Mouse (Mus musculus) hindbrain, embryonic 10.5 days (tissue): ENCODE data around the gene Slc6a21. TPM values are rescaled to one million over a fixed set of nuclear protein-coding genes. Genes with fewer than 3 reads are reported as not detected.

Source experiments
- DNase-seq: peaks from one replicate; pipeline ENCODE4 v3.0.0-alpha.2; 2017; ENCODE audit warnings: low spot score
- H3K27ac ChIP-seq: fragments of 300-500 bp; sonication (generic); 2 replicates; pipeline ENCODE4 v1.5.1; 2016; ENCODE audit warnings: mild to moderate bottlenecking, moderate library complexity
- H3K27me3 ChIP-seq: fragments of 300-500 bp; sonication (generic); 2 replicates; pipeline ENCODE4 v1.6.1; 2016; ENCODE audit warnings: mild to moderate bottlenecking; ENCODE audit not compliant: poor library complexity, insufficient read depth, severe bottlenecking
- H3K36me3 ChIP-seq: fragments of 300-500 bp; sonication (generic); 2 replicates; pipeline ENCODE4 v1.6.1; 2016; ENCODE audit warnings: mild to moderate bottlenecking, moderate library complexity
- H3K4me1 ChIP-seq: fragments of 300-500 bp; sonication (generic); replicated peaks from 2 replicates; pipeline ENCODE4 v1.6.1; 2016; ENCODE audit warnings: mild to moderate bottlenecking
- H3K4me3 ChIP-seq: fragments of 300-500 bp; sonication (generic); 2 replicates; pipeline ENCODE4 v1.5.1; 2016; ENCODE audit warnings: mild to moderate bottlenecking, moderate library complexity
- H3K9me3 ChIP-seq: fragments of 300-500 bp; sonication (generic); 2 replicates; pipeline ENCODE4 v1.6.1; 2016; ENCODE audit warnings: mild to moderate bottlenecking, moderate library complexity
- WGBS: fragments of 180-500 bp; shearing (Covaris S2); methylation state at CpG from one replicate; pipeline ENCODE4 v1.1.7; 2016; 5-methylcytosine and 5-hydroxymethylcytosine counted together
- polyA plus RNA-seq: library from polyadenylated mRNA; unstranded; fragments of >200 nt; fragmentation: Nextera tagmentation; extraction: Ambion mirVana; gene quantifications from 2 replicates; pipeline ENCODE4 v1.2.1, GENCODE M21; 2016

Gene Slc6a21
- polyA plus RNA-seq, 1 experiment from 2014 or later, result not detected

DNA sequence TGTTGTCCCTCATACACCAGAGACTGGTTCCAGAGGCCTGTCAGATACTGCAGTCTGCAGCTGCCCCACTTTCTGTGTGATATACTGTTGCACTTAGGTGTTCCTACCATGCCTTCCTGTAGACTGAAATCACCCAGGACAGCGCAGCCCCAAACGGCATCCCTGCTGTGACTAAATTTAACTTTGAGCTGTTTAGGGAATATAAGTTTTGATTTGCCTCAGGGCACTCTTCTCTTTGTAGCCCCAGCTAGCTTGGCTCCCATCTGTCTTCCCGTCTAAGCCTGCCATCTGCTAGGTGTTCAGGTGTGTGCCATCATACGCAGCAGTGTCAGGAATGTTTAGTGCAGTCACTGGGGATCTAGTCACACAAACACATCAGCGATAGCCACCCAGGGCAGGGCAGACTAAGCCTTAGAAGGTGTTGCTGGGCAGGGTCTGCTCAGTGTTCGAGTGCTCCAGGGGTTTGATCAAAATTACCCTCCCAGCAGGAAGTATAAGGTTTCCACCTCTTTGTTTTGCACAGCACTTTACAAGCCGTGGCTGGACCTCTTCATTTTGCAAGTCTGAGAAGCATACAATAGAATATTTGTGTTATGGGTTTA lies 14.2 kb upstream of the Slc6a21 start:
- no peaks in the 10 kb centered on the region for H3K9me3 ChIP-seq
- no peak for DNase-seq
- peaks cover 6% of the 10 kb centered on the region for H3K4me1 ChIP-seq
- peaks cover 9% of the 10 kb centered on the region; the same call in 1 of the 2 replicates for H3K27me3 ChIP-seq
- H3K27ac ChIP-seq, result no peak overlapping the region
- H3K36me3 ChIP-seq, result no peaks in the 10 kb centered on the region
- H3K4me3 ChIP-seq, result no peak overlapping the region
- WGBS, result 75% methylated on average over 7 of the region's 7 CpGs

DNA sequence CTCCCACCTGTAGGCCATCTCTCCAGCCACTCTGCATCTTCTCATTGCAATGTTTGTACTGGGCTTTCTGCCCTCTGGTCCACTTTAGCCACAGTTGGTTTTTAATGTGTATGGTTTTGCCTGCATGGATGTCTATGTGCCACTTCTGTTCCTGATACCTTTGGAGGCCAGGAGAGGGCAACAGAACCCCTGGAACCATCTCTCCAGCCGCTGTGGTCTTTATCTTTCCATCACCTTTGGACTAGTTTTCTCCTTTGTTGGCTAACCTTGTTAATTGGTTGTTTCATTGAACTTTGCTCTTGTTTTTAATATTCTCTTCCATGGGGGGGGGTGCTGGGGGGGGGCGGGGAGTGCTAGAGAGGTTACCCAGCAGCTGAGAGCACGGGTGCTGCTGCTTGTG lies 13.0 kb upstream of the Slc6a21 start:
- H3K4me3 ChIP-seq, result no peak overlapping the region
- H3K9me3 ChIP-seq, result no peaks in the 10 kb centered on the region
- peaks cover 10% of the 10 kb centered on the region for H3K4me1 ChIP-seq
- WGBS, result 72% methylated on average over 3 of the region's 3 CpGs
- DNase-seq, result no peak
- H3K27ac ChIP-seq, result no peak overlapping the region
- H3K36me3 ChIP-seq, result no peaks in the 10 kb centered on the region
- peaks cover 17% of the 10 kb centered on the region for H3K27me3 ChIP-seq

DNA sequence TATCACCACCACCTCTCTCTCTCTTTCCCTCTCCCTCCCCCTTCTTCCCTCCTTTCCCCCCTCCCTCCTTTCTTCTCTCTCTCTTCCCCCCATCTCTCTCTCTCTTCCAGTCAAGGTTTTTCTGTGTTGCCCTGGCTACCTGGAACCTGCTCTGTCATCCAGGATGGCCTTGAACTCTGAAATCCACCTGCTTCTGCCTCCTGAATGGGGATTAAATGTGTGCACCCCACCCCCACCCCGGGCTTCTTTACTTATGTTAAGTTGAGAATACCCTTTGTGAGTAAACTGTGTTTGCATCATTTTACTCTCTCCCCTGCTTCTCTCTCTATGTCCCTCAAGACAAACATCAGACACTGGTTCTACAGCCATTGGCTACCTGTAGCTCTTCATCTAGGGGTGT lies 11.8 kb upstream of the Slc6a21 start:
- no peak overlapping the region for H3K4me3 ChIP-seq
- no peak overlapping the region for H3K27ac ChIP-seq
- peaks cover 17% of the 10 kb centered on the region for H3K27me3 ChIP-seq
- DNase-seq, result no peak
- H3K9me3 ChIP-seq, result no peaks in the 10 kb centered on the region
- WGBS, result 81% methylated on average over 1 of the region's 1 CpGs
- peaks cover 10% of the 10 kb centered on the region for H3K4me1 ChIP-seq
- no peaks in the 10 kb centered on the region for H3K36me3 ChIP-seq

DNA sequence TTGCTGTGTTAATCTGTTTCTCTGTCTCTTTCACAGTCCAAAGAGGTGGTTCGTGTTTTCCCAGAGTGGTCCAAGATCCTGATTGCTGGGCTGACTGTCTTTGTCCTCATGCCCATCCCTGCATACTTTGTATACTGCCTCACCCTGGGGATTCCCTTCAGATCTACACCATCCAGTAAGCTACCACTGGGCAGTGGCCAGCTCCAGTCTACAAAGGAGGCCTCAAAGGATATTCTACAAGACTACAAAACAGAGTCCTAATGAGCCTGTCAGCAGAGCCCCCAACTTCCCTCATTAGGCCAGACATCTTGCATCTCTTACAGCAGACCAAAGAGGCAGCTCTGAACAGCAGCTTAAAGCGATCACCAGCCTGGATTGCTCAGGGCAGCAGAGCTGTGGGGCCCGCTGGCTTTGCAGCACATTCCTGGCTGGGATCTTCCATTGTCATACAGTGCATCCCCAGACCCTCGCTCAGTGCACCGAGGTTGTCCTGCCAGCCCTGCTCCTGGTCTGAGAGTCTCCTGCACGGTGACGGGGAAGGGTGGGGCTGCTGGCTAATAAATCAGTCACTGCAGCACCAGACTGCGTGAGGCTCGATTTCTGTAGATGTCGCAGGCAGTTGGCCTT lies 4.4 kb upstream of the Slc6a21 start:
- Histone ChIP-seq H3K4me1 (peaks cover 13% of the 10 kb centered on the region), H3K4me3 (no peak overlapping the region), H3K27ac (no peak overlapping the region), H3K9me3 (no peaks in the 10 kb centered on the region), H3K36me3 (no peaks in the 10 kb centered on the region), H3K27me3 (peaks cover 31% of the 10 kb centered on the region)
- DNase-seq, result no peak
- WGBS, result 73% methylated on average over 10 of the region's 10 CpGs

DNA sequence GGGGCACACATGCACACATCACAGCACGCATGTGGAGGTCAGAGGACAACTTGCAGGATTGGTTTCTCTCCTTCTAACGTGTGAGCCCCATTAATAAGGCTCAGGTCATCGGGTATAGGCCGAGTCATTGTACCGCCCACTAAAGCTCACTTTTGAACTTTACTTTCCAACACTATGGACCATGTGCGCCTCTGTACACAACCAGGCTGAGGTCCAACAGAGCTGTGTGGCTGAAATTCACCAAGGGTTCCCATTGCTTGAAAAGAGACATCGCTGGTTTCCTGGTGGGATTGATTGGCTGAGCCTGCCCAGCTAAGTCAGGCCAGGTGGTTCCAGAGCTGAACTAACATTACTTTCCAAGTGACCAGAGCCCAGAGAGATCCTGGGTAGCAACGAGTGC lies 3.6 kb upstream of the Slc6a21 start:
- Histone ChIP-seq H3K9me3 (no peaks in the 10 kb centered on the region), H3K4me1 (peaks cover 6% of the 10 kb centered on the region), H3K27ac (no peak overlapping the region), H3K36me3 (no peaks in the 10 kb centered on the region), H3K4me3 (no peak overlapping the region), H3K27me3 (peaks cover 23% of the 10 kb centered on the region)
- WGBS, result 90% methylated on average over 8 of the region's 8 CpGs
- DNase-seq, result no peak

DNA sequence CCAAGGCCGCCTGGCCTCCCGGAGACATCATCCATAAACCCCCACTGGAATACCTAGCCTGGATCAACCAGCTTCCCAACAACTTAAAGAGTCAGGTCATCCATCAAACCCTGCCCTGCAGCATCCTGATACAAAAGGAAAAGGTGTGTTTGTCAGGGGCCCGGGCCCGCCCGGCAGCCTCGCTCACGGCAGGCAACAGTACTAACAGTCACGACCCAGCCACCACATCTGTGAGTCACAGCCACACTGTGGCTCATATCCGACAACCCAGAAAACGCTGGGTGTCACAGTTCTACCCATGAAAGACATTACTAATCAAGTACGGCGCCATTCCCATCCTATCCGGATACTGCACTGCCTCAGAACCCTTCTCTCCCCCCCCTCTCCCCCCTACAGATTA lies 9.2 kb downstream of the Slc6a21 start:
- Histone ChIP-seq H3K9me3 (no peaks in the 10 kb centered on the region), H3K4me3 (no peak overlapping the region), H3K27ac (no peak overlapping the region), H3K4me1 (no peaks in the 10 kb centered on the region), H3K36me3 (no peaks in the 10 kb centered on the region), H3K27me3 (no peaks in the 10 kb centered on the region)
- no peak for DNase-seq
- 85% methylated on average over 13 of the region's 13 CpGs for WGBS

DNA sequence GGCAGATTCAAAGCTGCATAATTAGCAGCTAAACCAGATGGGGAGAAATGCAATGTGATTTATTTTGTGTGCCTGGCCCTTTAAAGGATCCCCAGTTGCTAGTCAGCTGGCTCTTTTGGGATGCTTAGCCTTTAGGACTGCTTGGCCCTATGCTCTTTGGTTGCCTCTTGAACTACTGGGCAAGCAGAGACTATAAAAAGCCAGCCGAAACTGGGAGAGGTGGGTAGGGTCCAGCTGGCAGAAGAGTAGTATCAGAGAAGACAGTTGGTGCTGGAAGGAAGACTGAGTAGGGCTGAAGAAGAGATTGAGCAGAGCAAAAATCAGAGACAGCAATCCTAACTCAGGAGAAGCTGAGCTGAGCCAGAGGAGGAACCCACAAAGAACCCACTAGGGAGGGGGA lies 19.3 kb downstream of the Slc6a21 start:
- 80% methylated on average over 1 of the region's 1 CpGs for WGBS
- Histone ChIP-seq H3K36me3 (no peaks in the 10 kb centered on the region), H3K27me3 (no peaks in the 10 kb centered on the region), H3K4me1 (peaks cover 6% of the 10 kb centered on the region; the same call in 1 of the 2 replicates), H3K4me3 (no peak overlapping the region), H3K9me3 (no peaks in the 10 kb centered on the region), H3K27ac (no peak overlapping the region)
- no peak for DNase-seq

DNA sequence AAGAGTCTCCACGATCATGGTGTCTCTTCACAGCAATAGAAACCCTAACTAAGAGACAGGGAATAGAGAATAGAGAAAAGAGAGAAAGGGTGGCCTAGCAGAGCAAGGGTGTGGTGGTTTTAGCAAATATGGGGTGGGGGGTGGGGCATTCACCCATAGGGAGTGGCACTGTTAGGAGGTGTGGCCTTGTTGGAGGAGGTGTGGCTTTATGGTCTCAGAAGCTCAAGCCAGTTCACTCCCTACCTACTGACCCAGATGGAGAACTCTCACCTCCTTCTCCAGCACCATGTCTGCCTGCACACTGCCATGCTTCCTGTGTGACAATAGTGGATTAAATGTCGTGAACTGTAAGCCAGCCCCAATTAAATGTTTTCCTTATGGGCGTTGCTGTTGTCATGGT lies 20.2 kb downstream of the Slc6a21 start:
- Histone ChIP-seq H3K36me3 (no peaks in the 10 kb centered on the region), H3K27me3 (no peaks in the 10 kb centered on the region), H3K4me1 (peaks cover 6% of the 10 kb centered on the region; the same call in 1 of the 2 replicates), H3K4me3 (no peak overlapping the region), H3K27ac (no peak overlapping the region), H3K9me3 (no peaks in the 10 kb centered on the region)
- WGBS, result 70% methylated on average over 3 of the region's 3 CpGs
- no peak for DNase-seq

DNA sequence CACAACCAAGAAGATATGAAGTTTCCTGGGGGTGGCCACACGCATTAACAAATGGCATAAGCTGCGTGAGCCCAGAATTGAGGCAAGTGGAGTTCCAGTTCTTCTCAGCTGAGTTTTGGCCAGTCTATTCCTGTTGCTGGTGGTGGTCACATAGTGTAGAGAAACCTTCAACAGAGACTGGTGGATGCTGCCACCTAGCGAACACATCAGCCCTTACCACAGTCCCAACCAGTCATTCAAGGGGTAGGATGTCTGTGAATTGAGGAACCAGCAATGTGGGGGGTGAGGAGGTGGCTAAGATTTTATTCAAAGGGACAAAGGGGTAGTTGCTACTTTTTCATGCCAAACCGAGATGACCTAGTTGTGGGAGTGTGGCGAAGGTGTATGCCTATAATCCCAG lies 22.4 kb downstream of the Slc6a21 start:
- Histone ChIP-seq H3K27ac (no peak overlapping the region), H3K36me3 (no peaks in the 10 kb centered on the region), H3K27me3 (no peaks in the 10 kb centered on the region), H3K4me1 (peaks cover 11% of the 10 kb centered on the region), H3K9me3 (no peaks in the 10 kb centered on the region), H3K4me3 (no peak overlapping the region)
- peak; percentile 63 for DNase-seq
- 18% methylated on average over 5 of the region's 5 CpGs for WGBS

DNA sequence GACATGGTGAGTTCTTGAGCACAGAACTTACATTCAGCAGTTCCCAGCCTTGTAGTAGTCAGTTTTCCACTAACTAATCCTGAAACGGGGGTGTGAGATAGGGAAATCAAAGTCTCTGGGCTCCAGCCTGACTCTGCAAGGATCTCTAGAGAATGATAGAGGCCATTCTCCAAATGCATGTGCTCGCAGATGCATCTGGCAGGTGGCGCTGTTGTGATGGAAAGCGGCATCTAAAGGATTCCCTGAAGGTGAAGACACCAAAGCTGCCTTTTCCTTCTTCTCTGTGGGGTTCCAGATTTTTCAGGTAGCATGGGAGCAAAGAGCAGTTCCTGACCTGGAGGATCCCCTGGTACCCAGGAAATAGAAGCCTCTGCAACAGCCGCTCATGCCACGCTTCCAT lies 23.0 kb downstream of the Slc6a21 start:
- 17% methylated on average over 6 of the region's 6 CpGs for WGBS

DNA sequence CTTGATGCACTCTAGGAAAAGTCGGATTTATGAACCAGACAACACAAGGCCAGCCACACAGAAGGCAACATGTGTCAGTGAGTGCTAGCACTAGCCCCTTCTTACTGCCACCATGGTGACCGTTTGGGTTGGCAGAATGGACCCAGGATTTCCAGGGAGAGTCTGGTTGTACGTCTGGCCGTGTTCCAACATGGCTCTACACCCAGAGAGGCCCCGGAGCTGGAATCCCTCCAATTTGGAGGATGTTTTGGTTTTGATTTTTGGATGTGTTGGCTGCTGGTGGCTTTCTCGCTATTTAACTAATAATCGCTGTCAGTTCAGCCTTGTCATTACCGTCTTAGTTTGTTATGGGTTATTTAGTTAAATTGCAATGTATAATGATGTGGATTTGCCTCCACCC lies 25.3 kb downstream of the Slc6a21 start:
- no peaks in the 10 kb centered on the region for H3K27me3 ChIP-seq
- H3K27ac ChIP-seq, result no peak overlapping the region
- no peaks in the 10 kb centered on the region for H3K9me3 ChIP-seq
- WGBS, result 88% methylated on average over 8 of the region's 8 CpGs
- H3K4me1 ChIP-seq, result peaks cover 20% of the 10 kb centered on the region
- no peaks in the 10 kb centered on the region for H3K36me3 ChIP-seq
- no peak for DNase-seq
- no peak overlapping the region for H3K4me3 ChIP-seq

More for the DNA sequence above, 23.0 kb downstream of the Slc6a21 start:
- Histone ChIP-seq H3K27me3 (no peaks in the 10 kb centered on the region), H3K36me3 (no peaks in the 10 kb centered on the region), H3K27ac (no peak overlapping the region), H3K9me3 (no peaks in the 10 kb centered on the region), H3K4me1 (peaks cover 16% of the 10 kb centered on the region), H3K4me3 (no peak overlapping the region)
- peak; percentile 58 for DNase-seq

DNA sequence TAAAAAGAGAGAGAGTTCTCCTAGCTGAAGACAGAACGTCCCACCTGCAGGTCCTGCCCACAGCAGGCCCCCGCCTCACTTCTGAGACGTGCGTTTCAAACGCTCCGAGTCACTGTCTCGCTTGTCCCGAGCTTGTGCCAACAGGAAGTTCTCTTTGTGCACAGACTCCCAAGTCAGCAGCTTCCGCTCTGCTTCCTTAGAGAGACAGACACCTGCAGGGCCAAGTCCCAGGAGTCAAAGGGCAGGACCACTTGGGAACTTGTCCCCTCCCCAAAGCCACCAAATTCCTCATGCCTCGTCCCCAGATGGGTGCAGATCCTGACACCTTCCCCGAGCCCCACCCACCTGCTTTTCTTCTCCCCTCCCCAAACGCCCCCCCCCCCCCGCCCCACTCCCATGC lies 27.6 kb downstream of the Slc6a21 start:
- no peak for DNase-seq
- Histone ChIP-seq H3K4me3 (peak overlapping the region; percentile 49), H3K4me1 (peaks cover 32% of the 10 kb centered on the region), H3K36me3 (no peaks in the 10 kb centered on the region), H3K27ac (peak overlapping the region; percentile 76), H3K27me3 (peaks cover 5% of the 10 kb centered on the region; the same call in 1 of the 2 replicates), H3K9me3 (no peaks in the 10 kb centered on the region)
- 13% methylated on average over 13 of the region's 13 CpGs for WGBS

DNA sequence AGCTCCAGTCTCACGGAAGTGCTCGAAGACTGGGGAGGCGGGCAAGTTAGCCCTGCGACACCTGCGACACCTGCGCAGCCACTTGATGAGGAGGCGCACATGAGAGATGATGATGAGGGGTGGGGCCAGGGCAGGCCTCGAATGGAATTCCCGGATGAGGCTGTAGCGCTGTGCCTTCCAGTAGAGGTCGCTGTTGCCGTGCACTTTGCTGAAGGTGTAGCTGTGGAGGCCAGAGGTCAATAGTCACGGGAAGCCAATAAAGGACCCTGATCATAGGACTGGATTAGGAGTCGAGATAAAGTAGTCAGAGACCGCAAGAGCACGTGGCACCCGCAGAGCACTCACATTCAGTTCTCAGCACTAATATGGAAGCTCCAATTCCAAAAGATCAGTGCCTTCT lies 28.0 kb downstream of the Slc6a21 start:
- Histone ChIP-seq H3K9me3 (no peaks in the 10 kb centered on the region), H3K27ac (peak overlapping the region; percentile 76), H3K27me3 (peaks cover 5% of the 10 kb centered on the region; the same call in 1 of the 2 replicates), H3K4me3 (peak overlapping the region; percentile 49), H3K36me3 (no peaks in the 10 kb centered on the region), H3K4me1 (peaks cover 29% of the 10 kb centered on the region)
- WGBS, result 4% methylated on average over 17 of the region's 17 CpGs
- DNase-seq, result peak; percentile 81
